Mouse (Mus musculus): ENCODE measurements around the gene Isyna1.

The Isyna1 gene

GRCm38 (mm10) chr8:70604558-70604957, 10.4 kb downstream of the Isyna1 start:
- DNase-seq (ENCODE audit: low read depth): no peak

- DNase-seq (ENCODE audit: low read depth): no peak
Measured at GRCm38 (mm10) chr8:70605871-70606779, 12.0 kb downstream of the Isyna1 start.

GRCm38 (mm10) chr8:70606780-70607602, 12.8 kb downstream of the Isyna1 start:
- no peak for DNase-seq (ENCODE audit: low read depth)

- no peak for DNase-seq (ENCODE audit: low read depth)
Measured at GRCm38 (mm10) chr8:70607603-70607897, 13.4 kb downstream of the Isyna1 start.

GRCm38 (mm10) chr8:70607898-70608748, 13.9 kb downstream of the Isyna1 start:
- DNase-seq (ENCODE audit: low read depth): peak; percentile 79

- DNase-seq (ENCODE audit: low read depth): no peak
Measured at GRCm38 (mm10) chr8:70608749-70609367, 14.7 kb downstream of the Isyna1 start, which contains the start of gene Ssbp4. Ssbp4 (minus strand) TSS chr8:70608872.

- DNase-seq (ENCODE audit: low read depth): peak; percentile 96
Measured at GRCm38 (mm10) chr8:70609368-70609848, 15.2 kb downstream of the Isyna1 start.

GRCm38 (mm10) chr8:70609849-70610795, 15.9 kb downstream of the Isyna1 start:
- peak; percentile 98 for DNase-seq (ENCODE audit: low read depth)

- DNase-seq (ENCODE audit: low read depth): peak; percentile 91
Measured at GRCm38 (mm10) chr8:70610796-70611771, 16.9 kb downstream of the Isyna1 start.

GRCm38 (mm10) chr8:70611849-70612248, 17.7 kb downstream of the Isyna1 start:
- peak; percentile 84 for DNase-seq (ENCODE audit: low read depth)

- no peak for DNase-seq (ENCODE audit: low read depth)
Measured at GRCm38 (mm10) chr8:70613763-70614162, 19.6 kb downstream of the Isyna1 start.

GRCm38 (mm10) chr8:70614469-70614868, 20.3 kb downstream of the Isyna1 start:
- DNase-seq (ENCODE audit: low read depth): no peak

GRCm38 (mm10) chr8:70615281-70615680, 21.1 kb downstream of the Isyna1 start:
- no peak for DNase-seq (ENCODE audit: low read depth)

GRCm38 (mm10) chr8:70615894-70616293, 21.7 kb downstream of the Isyna1 start, which contains the start of gene Lrrc25:
Lrrc25 (plus strand) TSS chr8:70616155.
- DNase-seq (ENCODE audit: low read depth): no peak

- DNase-seq (ENCODE audit: low read depth): no peak
Measured at GRCm38 (mm10) chr8:70616645-70617044, 22.5 kb downstream of the Isyna1 start.

- DNase-seq (ENCODE audit: low read depth): no peak
Measured at GRCm38 (mm10) chr8:70617985-70618384, 23.8 kb downstream of the Isyna1 start.

GRCm38 (mm10) chr8:70618888-70619334, 24.7 kb downstream of the Isyna1 start:
- DNase-seq (ENCODE audit: low read depth): peak; percentile 69

- DNase-seq (ENCODE audit: low read depth): no peak
Measured at GRCm38 (mm10) chr8:70622220-70622619, 28.0 kb downstream of the Isyna1 start.

GRCm38 (mm10) chr8:70625104-70625503, 30.9 kb downstream of the Isyna1 start:
- DNase-seq (ENCODE audit: low read depth): peak; percentile 41
